Mouse (Mus musculus) gastrocnemius, postnatal 14 days (tissue): ENCODE measurements around the gene Fez2. TPM values are rescaled to one million over a fixed set of nuclear protein-coding genes. Genes with fewer than 3 reads are reported as not detected.

Experiments used
- DNase-seq: peaks from one replicate; pipeline ENCODE4 v3.0.0; 2021; ENCODE audit warnings: mixed read lengths
- intact Hi-C: fragments of 180-260 bp; cut with DNase I; formaldehyde crosslinking; loops from one replicate; pipeline ENCODE4 v1.15.1; 2025; ENCODE audit warnings: low total_unique reads
- total RNA-seq, 2 experiments: library from RNA; stranded (reverse); gene quantifications; 2 replicates each; pipeline ENCODE4 v1.2.3; 2021

Fez2 gene
- total RNA-seq, 2 experiments from 2014 or later: 47.3 to 48.8 TPM

- no peak for DNase-seq
- intact Hi-C loops: no loop called here
These were observed 84.7 kb downstream of the Fez2 start for GRCm38 (mm10) chr17:78333275-78333674.

- intact Hi-C loops: no loop called here
- no peak for DNase-seq
These were observed 86.5 kb downstream of the Fez2 start for GRCm38 (mm10) chr17:78331438-78331837.

GRCm38 (mm10) chr17:78328287-78328686 is 89.7 kb downstream of the Fez2 start:
- DNase-seq: no peak
- intact Hi-C loops: no loop called here

GRCm38 (mm10) chr17:78327187-78327586 is 90.8 kb downstream of the Fez2 start:
- no peak for DNase-seq
- intact Hi-C loops: no loop called here

GRCm38 (mm10) chr17:78326381-78326780 is 91.6 kb downstream of the Fez2 start:
- intact Hi-C loops: no loop called here
- DNase-seq: no peak

- DNase-seq: no peak
- intact Hi-C loops: no loop called here
These were observed 92.1 kb downstream of the Fez2 start for GRCm38 (mm10) chr17:78325761-78326332.

GRCm38 (mm10) chr17:78322369-78323335 is 95.3 kb downstream of the Fez2 start:
- intact Hi-C loops: no loop called here
- DNase-seq: no peak

GRCm38 (mm10) chr17:78321216-78321835 is 96.6 kb downstream of the Fez2 start:
- intact Hi-C loops: no loop called here
- no peak for DNase-seq

Other genes starting within 250 kb of the Fez2 start
- gene Crim1, start 217.9 kb downstream of the Fez2 start, total RNA-seq: 10 to 100 TPM; 19.3 to 20.1 TPM
- 1 to 10 TPM; 2.1 to 3.1 TPM for gene Vit, start 89.9 kb upstream of the Fez2 start, total RNA-seq